Mouse (Mus musculus) neural tube, embryonic 10.5 days (tissue): ENCODE results near the gene Scarb2.
"Not testable (repeated sequence)": the region's sequence is repeated elsewhere in the genome, so short reads cannot be mapped to it uniquely, and the experiment has no call there.

Experiments used
- DNase-seq: peaks from one replicate; pipeline ENCODE4 v3.0.0-alpha.2; 2017; ENCODE audit warnings: low spot score; ENCODE audit errors: extremely low spot score

Scarb2 gene

DNA sequence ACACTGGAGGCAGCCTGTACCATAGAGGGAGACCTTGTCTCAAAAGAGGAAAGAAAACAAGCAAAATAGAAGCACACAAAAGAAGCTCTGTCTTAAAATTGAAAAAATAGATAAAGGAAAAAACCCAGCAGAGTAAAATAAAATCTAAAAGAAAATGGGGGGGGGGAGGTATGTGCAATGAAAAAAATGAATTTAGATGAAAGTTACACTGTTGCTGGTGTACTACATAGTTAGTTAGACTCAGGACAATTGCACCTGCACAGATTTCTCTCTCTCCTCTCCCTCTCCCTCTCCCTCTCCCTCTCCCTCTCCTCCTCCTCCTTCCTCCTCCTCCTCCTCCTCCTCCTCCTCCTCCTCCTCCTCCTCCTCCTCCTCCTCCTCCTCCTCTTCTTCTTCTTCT is at the start of gene Scarb2:
Scarb2 (minus strand) TSS at position 101 of the 400 bp plus-strand sequence.
- DNase-seq: no peak

DNA sequence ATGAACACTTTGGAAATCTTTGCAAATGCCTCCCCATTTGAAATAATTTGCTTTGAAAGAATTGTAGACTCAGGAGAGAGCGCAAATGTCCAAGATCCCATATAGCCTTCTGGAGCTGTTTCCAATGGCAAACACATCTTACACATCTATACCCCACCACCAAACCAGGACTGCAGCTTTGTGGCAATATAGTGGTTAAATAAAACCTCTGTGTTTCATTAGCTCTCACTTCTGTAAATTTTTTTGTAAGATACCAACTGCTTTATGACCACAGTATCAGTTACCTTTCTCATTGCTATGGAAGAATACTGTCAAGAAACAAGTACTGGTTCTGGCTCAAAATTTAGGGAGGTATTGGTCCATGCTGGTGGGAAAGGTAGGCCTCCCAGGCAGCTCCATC is 49.3 kb upstream of the Scarb2 start:
- DNase-seq: no peak

GRCm38 (mm10) chr5:92554891-92555511 is 48.4 kb upstream of the Scarb2 start, which contains the start of gene Fam47e:
Gene Fam47e, plus strand, starts transcription at chr5:92555069.
- no peak for DNase-seq

DNA sequence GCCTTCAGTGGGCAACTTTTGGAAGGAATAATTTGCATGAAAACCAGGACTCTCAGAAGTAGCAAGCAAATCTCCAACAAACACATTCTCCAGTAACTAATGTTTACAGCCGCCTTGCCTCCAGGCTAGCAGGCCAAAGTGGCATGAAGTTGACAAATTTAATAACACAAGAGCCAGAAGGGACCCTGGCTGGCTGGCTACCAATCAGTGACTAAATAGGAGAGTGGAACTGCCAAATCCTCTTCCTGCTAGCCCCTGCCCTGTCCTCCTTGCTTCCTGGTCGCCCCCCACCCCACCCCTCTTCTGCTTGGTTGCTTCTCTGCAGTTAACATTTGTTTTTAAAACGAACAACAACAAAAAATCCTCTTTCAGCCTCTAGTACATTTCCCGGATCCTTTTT is 47.8 kb upstream of the Scarb2 start:
- no peak for DNase-seq

DNA sequence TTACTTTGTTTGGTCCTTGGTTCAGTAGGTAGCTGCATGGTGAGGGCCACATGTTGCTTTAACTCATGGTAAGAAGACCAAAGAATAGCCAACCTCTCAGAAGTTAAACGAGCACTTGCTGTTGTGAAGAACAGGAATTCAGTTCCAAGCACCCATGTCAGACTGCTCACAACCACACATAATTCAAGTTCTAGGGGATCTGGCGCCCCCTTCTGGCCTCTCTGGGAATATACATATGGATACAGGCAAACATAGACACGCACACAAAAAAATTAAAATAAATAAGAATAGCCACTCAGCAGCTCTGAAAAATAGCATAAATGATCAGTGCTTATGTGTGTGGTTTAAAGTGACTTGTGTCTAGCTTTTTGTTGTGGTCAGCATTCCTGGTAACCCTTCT is 47.3 kb upstream of the Scarb2 start:
- no peak for DNase-seq

DNA sequence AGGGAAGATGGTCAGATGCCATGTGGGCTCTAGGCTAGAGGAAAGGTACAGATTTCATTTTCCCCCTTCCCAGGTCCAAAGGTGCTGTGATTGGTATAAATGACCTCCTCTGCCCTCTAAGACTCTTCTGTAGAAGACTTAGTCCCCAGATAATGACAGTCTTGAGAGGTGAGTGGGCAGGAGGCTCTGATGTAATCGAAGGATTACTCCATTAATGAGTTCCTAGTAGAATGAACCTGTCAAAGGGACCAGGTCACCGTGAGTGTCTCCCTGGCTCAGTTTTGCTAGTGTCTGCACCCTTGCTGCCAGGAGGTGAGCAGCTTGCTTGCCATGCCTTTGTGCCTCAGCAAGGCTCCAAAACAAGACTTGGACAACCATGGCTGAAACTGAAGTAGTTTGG is 46.0 kb upstream of the Scarb2 start:
- DNase-seq: no peak

GRCm38 (mm10) chr5:92539698-92540097 is 33.1 kb upstream of the Scarb2 start:
- no peak for DNase-seq

- no peak for DNase-seq
Observed at GRCm38 (mm10) chr5:92524821-92525258, 18.2 kb upstream of the Scarb2 start.

- DNase-seq: not testable (repeated sequence)
Observed at GRCm38 (mm10) chr5:92521131-92521530, 14.5 kb upstream of the Scarb2 start.

GRCm38 (mm10) chr5:92512066-92512465 is 5.4 kb upstream of the Scarb2 start:
- no peak for DNase-seq

DNA sequence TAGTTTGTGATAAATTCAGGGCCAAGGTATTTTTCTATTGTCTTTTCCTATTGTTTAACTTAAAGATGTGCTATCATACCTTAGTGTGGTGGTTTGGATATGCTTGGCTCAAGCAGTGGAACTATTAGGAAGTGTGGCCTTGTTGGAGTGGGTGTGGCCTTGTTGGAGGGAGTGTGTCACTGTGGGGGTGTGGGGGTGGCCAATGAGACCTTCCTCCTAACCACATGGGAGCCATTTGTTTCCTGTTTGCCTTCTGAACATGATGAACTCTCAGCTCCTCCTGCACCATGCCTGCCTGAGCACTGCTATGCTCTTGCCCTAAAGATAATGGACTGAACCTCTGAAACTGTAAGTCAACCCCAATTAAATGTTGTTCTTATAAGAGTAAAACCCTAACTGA is 4.6 kb upstream of the Scarb2 start:
- DNase-seq: no peak

DNA sequence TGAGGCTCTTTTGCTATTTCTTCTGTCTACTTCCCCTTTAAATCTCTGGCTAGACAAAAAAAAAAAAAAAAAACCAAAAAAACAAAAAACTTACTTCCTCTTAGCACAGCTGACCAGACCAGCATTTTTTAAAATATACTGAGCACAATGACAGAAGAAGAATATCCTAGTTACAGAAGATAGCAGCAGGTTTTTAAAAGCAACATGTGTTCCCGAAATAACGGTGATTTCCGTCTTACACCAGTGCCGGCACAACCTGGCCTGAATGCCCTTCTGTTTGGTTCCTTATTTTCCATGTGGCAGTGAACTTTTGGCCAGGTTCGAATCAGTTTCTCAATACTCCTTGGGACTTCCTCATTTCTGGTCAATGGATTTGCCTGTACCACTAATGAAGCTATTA is 2.2 kb upstream of the Scarb2 start:
- no peak for DNase-seq

- peak; percentile 31 for DNase-seq
Observed at GRCm38 (mm10) chr5:92506301-92506729, 318 bp downstream of the Scarb2 start.

GRCm38 (mm10) chr5:92505402-92505865 is 1.2 kb downstream of the Scarb2 start:
- DNase-seq: peak; percentile 93

DNA sequence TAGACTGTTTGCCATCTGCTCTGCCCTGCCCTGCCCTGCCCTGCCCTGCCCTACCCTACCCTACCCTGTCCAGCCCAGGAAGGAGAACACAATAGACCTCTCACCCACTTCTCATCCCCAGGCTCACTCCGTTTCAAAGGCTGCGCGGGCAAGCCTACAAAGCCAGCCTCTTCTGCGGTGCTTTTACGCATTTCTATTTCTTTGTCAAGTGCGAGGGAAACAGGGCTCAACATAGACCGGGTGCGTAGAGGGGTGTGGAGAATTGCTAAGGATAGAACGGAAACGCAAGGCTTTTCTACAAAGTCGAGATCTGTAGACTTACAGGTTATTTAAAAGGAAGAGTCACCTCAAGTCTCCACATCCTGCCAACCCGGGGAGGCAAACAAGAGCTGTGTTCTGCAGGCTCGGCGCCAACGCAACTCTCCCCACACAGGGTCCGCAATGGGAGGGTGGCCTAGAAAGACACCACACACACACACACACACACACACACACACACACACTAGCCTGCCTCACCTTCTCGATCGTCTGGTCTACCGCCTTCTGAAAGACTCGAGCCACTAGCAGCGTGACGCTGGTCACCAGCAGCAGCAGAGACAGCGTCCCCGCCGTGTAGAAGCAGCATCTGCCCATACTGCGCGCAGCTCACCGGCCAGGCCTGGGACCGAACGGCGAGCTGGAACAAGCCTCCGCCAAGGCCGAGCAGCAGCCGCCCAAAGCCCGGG is 1.8 kb downstream of the Scarb2 start:
- DNase-seq: no peak

DNA sequence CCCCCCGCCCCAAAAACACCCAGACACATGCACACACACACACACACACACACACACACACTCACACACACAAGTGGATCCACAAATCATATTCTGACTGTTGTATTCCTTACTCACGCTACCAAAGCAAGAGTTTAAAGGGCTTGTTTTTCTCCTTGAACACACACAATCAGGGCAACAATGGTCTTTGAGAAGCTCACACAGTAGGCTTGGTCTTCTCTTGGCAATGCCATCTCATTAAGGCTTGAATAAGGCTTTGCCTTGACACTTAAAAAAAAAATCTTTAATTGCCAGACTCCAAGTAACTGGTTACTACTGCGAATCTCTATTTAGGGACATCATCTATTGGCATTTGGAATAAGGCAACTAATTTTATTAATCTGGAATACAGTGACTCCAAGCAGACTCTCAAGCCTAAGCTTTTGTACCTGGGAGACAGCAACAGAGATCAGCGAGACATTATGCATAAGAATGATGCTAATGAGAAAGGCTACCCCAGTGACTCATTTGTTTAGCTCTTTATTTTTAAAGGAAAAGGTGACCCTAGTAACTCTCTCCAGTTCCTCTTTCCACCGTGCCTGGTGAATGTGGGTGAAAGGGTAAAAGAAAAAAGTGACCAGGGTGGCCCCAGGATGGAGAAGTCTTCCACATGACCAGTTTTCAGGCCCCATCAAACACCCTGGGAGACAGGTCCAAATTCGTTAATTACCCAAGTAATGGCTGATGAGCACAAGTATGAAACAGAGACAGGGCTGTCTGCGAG is 2.6 kb downstream of the Scarb2 start:
- DNase-seq: no peak

DNA sequence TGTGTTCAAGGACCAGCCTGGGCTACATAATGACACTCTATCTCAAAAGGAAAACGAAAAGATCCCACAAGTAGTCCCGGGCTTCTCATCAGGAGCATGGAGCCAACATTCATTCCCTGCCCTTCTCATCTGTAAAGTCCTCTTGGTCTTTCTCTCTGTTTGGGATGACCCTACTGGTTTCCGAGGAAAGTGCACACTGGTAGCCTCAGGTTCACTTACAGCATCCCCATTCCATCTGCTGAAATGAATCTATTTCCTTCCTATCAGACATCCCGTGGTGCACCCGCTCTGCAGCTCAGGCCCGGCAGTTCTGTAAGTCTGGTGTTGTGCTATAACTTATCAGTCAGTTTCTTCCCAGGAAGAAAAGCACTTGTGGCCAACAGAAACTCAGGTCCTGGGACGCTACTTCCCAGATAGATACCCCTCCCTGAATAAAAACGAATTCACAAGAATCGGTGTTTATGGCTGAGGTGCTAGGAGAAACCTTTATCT is 3.2 kb downstream of the Scarb2 start:
- DNase-seq: no peak

GRCm38 (mm10) chr5:92499378-92499777 is 7.3 kb downstream of the Scarb2 start:
- no peak for DNase-seq

DNA sequence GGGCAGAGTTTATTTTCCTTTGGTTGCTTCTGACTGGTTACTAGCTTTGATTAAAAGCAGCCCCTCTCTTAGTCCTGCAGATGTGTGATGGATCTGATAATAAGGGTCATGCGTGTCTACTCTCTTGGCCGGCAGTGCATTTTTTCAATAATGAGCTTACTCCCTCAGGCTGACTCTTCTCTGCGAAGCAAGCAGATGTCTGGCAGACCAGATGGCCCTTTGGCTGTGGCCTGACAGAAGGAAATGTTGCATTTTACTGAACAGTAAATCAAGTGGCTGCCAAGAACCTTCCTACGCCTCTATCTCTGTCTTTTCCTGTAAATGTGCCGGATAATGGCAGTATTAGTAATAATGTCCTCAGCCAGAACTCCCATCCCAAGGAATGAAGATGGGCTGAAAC is 8.0 kb downstream of the Scarb2 start:
- DNase-seq: peak; percentile 40

GRCm38 (mm10) chr5:92498225-92498624 is 8.4 kb downstream of the Scarb2 start:
- no peak for DNase-seq

GRCm38 (mm10) chr5:92495771-92496409 is 10.7 kb downstream of the Scarb2 start:
- DNase-seq: no peak
